Mouse (Mus musculus) hindbrain, postnatal 0 days (tissue): ENCODE results near the gene Shcbp1l. TPM values are rescaled to one million over a fixed set of nuclear protein-coding genes. Genes with fewer than 3 reads are reported as not detected.
A peak's percentile ranks its signal among the peaks of the same experiment; 100 is the strongest.

ENCODE experiments used
- ATAC-seq: fragments of 200-750 bp; cut with Nextera tagmentation; 2 replicates; pipeline ENCODE4 v1.8.0; 2017; ENCODE audit warnings: mild to moderate bottlenecking, moderate TSS enrichment, moderate library complexity
- DNase-seq: peaks from one replicate; pipeline ENCODE4 v3.0.0-alpha.2; 2015; ENCODE audit warnings: low spot score
- H3K27ac ChIP-seq: fragments of 300-500 bp; sonication (generic); 2 replicates; pipeline ENCODE4 v1.5.1; 2014; ENCODE audit warnings: mild to moderate bottlenecking
- H3K27me3 ChIP-seq: fragments of 300-500 bp; sonication (generic); 2 replicates; pipeline ENCODE4 v1.6.1; 2014; ENCODE audit warnings: low read length, mixed read lengths; ENCODE audit not compliant: insufficient read depth
- H3K36me3 ChIP-seq: fragments of 300-500 bp; sonication (generic); 2 replicates; pipeline ENCODE4 v1.6.1; 2014; ENCODE audit warnings: low read length, mixed read lengths; ENCODE audit not compliant: insufficient read depth
- H3K4me1 ChIP-seq: fragments of 300-500 bp; sonication (generic); 2 replicates; pipeline ENCODE4 v1.6.1; 2014; ENCODE audit warnings: antibody characterized with exemption, low read length, mixed read lengths; ENCODE audit not compliant: insufficient read depth
- H3K4me2 ChIP-seq: fragments of 300-500 bp; sonication (generic); 2 replicates; pipeline ENCODE4 v1.6.1; 2014; ENCODE audit warnings: low read depth, mild to moderate bottlenecking, low read length, moderate library complexity, mixed read lengths
- H3K4me3 ChIP-seq: fragments of 300-500 bp; sonication (generic); 2 replicates; pipeline ENCODE4 v1.5.1; 2014; ENCODE audit warnings: low read length
- H3K9ac ChIP-seq: fragments of 300-500 bp; sonication (generic); replicated peaks from 2 replicates; pipeline ENCODE4 v1.6.1; 2014; ENCODE audit warnings: mild to moderate bottlenecking, low read length, moderate library complexity, mixed read lengths
- H3K9me3 ChIP-seq: fragments of 300-500 bp; sonication (generic); 2 replicates; pipeline ENCODE4 v1.6.1; 2016; ENCODE audit warnings: low read length, mixed read lengths
- CTCF ChIP-seq: IDR thresholded peaks from 2 replicates; pipeline ENCODE4 v1.5.1; 2016; ENCODE audit warnings: antibody characterized with exemption, control low read depth, low read depth
- WGBS: fragments of 180-500 bp; shearing (Covaris S2); extraction: QIAGEN DNeasy Blood & Tissue Kit; methylation state at CpG from one replicate; pipeline ENCODE4 v1.1.7; 2014; 5-methylcytosine and 5-hydroxymethylcytosine counted together
- polyA plus RNA-seq: library from polyadenylated mRNA; unstranded; fragments of >200 nt; fragmentation: Nextera tagmentation; extraction: Ambion mirVana; gene quantifications from 2 replicates; pipeline ENCODE4 v1.2.1, GENCODE M21; 2015
- total RNA-seq: library from RNA; depleted of rRNA; stranded (reverse); fragments of >200 nt; gene quantifications from 2 replicates; pipeline ENCODE4 v1.2.3, GENCODE M21; 2014

Shcbp1l gene
- total and polyA plus RNA-seq, 2 experiments from 2014 or later: 1.3 to 2.2 TPM

DNA sequence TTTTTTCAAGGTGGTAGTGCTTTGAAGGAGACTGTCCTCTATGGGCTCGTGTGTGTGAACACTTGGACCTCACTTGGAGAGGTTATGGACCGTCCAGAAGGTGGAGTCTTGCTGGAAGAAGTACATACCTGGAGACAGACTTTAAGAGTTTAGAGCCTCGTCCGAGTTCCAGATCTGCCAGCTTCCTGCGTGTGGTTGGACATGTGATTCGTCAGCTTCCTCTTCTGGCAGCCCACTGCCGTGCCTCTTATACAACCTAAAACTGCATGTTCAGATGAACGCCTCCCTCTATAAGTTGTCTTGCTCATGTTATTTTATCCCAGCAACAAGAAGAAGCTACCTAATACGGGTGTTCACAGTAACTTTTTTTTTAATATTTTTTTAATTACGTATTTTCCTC, 6.7 kb downstream of the Shcbp1l start:
- DNase-seq (no peak), ATAC-seq (no peak)
- H3K27ac ChIP-seq: no peak overlapping the region
- no peak overlapping the region for H3K4me3 ChIP-seq
- no peak overlapping the region for H3K4me2 ChIP-seq
- no peak for TF ChIP-seq CTCF
- H3K36me3 ChIP-seq: no peaks in the 10 kb centered on the region
- H3K4me1 ChIP-seq: no peaks in the 10 kb centered on the region
- H3K9ac ChIP-seq: no peak overlapping the region
- H3K27me3 ChIP-seq: no peaks in the 10 kb centered on the region
- no peaks in the 10 kb centered on the region for H3K9me3 ChIP-seq
- 89% methylated on average over 10 of the region's 10 CpGs for WGBS

DNA sequence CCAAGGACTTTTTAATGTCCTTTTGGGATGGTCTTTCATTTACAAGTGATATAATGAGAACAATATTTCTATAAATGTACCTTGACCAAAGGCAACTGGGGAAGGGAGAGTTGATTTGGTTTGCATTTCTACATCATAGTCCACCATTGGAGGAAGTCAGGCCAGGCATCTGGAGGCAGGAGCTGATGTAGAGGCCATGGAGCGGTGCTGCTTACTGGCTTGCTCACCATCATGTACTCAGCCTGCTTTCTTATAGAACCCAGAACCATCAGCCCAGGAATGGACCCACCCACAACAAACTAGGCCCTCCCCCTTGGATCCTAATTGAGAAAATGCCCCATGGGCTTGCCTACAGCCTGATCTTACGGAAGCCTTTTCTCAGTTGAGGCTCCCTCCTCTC, 7.4 kb downstream of the Shcbp1l start:
- TF ChIP-seq CTCF: no peak
- ATAC-seq: no peak
- no peaks in the 10 kb centered on the region for H3K9me3 ChIP-seq
- no peak overlapping the region for H3K9ac ChIP-seq
- no peak overlapping the region for H3K4me3 ChIP-seq
- no peak overlapping the region for H3K4me2 ChIP-seq
- H3K36me3 ChIP-seq: no peaks in the 10 kb centered on the region
- DNase-seq: no peak
- no peaks in the 10 kb centered on the region for H3K27me3 ChIP-seq
- H3K27ac ChIP-seq: no peak overlapping the region
- 95% methylated on average over 2 of the region's 2 CpGs for WGBS
- H3K4me1 ChIP-seq: no peaks in the 10 kb centered on the region

DNA sequence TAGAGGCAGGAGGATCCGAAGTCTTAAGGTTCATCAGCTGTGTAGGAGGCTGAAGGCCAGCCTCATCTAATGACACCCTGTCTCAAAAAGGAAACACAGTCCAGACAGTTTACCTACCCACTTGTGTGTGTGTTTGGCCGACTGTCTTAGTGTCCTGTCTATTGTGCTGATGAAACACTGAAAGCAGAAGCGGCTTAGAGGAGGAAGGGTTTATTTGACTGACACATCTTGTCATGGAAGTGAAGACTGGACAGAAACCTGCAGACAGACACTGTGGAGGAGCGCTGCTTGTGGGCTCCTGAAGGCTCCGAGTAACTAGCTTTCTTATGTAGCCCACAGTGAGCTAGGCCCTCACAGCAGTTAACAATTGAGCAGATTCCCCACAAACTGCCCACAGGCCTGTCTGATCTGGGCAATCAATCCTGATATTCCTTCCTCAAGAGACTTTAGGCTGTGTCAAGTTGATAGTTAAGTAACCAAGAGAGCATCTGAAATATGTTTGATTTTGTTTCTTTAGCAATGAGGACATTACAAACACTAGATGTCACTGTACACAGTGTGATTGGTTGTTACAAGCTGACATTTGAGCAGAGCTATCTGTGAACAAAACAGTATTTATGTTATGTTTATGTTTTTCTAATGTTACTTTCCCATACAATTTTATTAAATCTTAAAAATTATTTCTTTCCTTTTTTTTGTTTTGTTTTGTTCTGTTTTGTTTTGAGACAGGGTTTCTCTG, 9.1 kb downstream of the Shcbp1l start:
- WGBS: 87% methylated on average over 5 of the region's 5 CpGs

DNA sequence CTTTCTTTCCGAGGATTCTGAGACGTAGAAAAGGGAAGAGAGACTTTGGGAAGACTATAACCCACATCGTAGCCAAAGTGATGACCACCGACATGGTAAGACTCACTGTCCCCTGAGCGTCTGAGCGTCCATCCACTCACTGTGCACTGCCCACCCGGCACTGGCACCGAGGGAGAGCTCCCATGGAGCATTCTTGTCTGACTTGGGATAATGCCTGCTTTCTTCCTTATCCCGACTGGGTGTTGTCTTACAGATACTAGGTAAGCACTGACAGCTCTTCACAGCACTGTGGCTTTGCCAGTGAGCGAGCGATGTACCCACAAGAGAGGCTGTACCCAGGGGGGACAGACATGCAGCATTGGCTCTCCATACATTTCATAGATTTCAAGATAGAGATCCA, 12.6 kb downstream of the Shcbp1l start:
- DNase-seq (no peak), ATAC-seq (no peak)
- H3K36me3 ChIP-seq: no peaks in the 10 kb centered on the region
- no peak overlapping the region for H3K4me2 ChIP-seq
- H3K27ac ChIP-seq: no peak overlapping the region
- WGBS: 84% methylated on average over 11 of the region's 11 CpGs
- H3K4me3 ChIP-seq: no peak overlapping the region
- H3K9ac ChIP-seq: no peak overlapping the region
- no peaks in the 10 kb centered on the region for H3K4me1 ChIP-seq
- no peaks in the 10 kb centered on the region for H3K27me3 ChIP-seq
- no peak for TF ChIP-seq CTCF
- no peaks in the 10 kb centered on the region for H3K9me3 ChIP-seq

More for the DNA sequence above, 9.1 kb downstream of the Shcbp1l start:
- no peak overlapping the region for H3K4me3 ChIP-seq
- no peaks in the 10 kb centered on the region for H3K9me3 ChIP-seq
- H3K9ac ChIP-seq: no peak overlapping the region
- DNase-seq (no peak), ATAC-seq (no peak)
- H3K4me1 ChIP-seq: no peaks in the 10 kb centered on the region
- no peak overlapping the region for H3K4me2 ChIP-seq
- no peaks in the 10 kb centered on the region for H3K36me3 ChIP-seq
- 0 out of 2 replicates have a peak, but pooled peaks have one; percentile 15 for TF ChIP-seq CTCF
- no peak overlapping the region for H3K27ac ChIP-seq
- H3K27me3 ChIP-seq: no peaks in the 10 kb centered on the region

DNA sequence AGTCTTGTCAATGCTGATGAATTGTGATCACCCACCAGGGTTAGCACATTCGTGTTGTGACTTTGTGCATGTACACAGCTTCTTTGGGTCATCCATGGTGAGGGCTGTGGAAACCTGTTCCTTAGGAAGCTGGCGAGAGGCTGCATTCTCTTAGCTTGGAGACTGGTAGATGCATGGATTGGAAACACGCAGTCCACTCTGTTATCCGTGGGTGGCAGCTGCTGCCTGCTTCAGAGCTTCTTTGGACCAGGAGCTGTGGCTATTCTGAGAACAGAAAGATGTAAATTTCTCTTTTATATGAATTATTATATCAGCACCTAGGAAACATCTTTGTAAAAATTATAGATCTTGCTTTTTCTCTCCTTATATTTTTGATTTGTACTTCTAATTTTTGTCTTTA, 15.8 kb downstream of the Shcbp1l start:
- ATAC-seq: no peak
- Histone ChIP-seq H3K4me1 (no peaks in the 10 kb centered on the region), H3K4me3 (no peak overlapping the region), H3K9me3 (no peaks in the 10 kb centered on the region), H3K27ac (no peak overlapping the region), H3K36me3 (no peaks in the 10 kb centered on the region), H3K9ac (no peak overlapping the region), H3K4me2 (no peak overlapping the region), H3K27me3 (no peaks in the 10 kb centered on the region)
- no peak for TF ChIP-seq CTCF
- no peak for DNase-seq
- WGBS: 90% methylated on average over 4 of the region's 4 CpGs

DNA sequence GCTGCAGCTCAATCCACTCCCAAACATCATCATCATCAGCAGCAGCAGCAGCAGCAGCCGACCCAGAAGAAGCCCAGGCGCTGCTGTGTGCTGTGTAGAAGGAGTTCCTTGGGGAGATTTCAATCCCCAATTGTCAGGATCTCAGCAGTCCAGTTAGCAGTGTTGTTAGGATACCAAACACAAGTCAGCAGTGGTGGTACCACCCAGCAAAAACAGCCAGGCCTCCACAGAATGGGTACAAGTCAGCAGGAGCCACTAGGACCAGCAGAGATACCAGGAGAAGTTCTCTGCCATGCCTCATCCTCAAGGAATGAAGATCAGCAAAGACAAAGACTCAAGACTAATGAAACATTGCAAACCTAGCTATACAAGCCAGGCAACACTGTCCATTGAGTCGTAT, 16.7 kb downstream of the Shcbp1l start:
- WGBS: 87% methylated on average over 3 of the region's 3 CpGs
- no peak for DNase-seq
- H3K36me3 ChIP-seq: no peaks in the 10 kb centered on the region
- H3K4me3 ChIP-seq: no peak overlapping the region
- H3K4me2 ChIP-seq: no peak overlapping the region
- H3K27me3 ChIP-seq: no peaks in the 10 kb centered on the region
- no peak for TF ChIP-seq CTCF
- no peaks in the 10 kb centered on the region for H3K4me1 ChIP-seq
- H3K9ac ChIP-seq: no peak overlapping the region
- no peaks in the 10 kb centered on the region for H3K9me3 ChIP-seq
- ATAC-seq: no peak
- H3K27ac ChIP-seq: no peak overlapping the region

DNA sequence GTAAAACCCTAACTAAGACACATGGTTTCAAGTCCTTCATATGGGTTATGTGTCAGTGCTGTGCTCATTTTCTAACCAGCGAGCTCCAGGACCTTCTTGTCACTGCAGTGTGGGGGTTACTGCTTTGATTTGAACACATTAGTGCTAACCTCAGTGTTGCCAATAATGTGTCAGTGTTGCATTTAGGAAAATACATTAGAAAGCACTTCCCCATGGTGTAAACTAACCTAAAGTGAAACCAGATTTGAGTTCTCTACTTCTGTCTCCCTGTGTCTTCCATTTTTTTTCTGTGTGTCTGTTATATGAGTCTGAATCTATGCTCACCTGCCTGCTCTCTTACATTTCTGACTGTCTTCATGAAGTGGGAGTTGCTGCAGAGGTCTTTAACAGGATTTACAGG, 18.1 kb downstream of the Shcbp1l start:
- WGBS: 95% methylated on average over 1 of the region's 1 CpGs
- TF ChIP-seq CTCF: no peak
- Histone ChIP-seq H3K27me3 (no peaks in the 10 kb centered on the region), H3K27ac (no peak overlapping the region), H3K36me3 (no peaks in the 10 kb centered on the region), H3K9ac (no peak overlapping the region), H3K4me1 (no peaks in the 10 kb centered on the region), H3K4me3 (no peak overlapping the region), H3K4me2 (no peak overlapping the region), H3K9me3 (no peaks in the 10 kb centered on the region)
- ATAC-seq (no peak), DNase-seq (no peak)
